Mouse (Mus musculus) bone marrow, adult 2 months (tissue): ENCODE measurements around the gene Abhd14b. TPM values are rescaled to one million over a fixed set of nuclear protein-coding genes. Genes with fewer than 3 reads are reported as not detected.
A peak's percentile ranks its signal among the peaks of the same experiment; 100 is the strongest.

ENCODE experiments used
- H3K27ac ChIP-seq: fragments of 200-500 bp; 2 replicates; pipeline ENCODE4 v1.5.1; 2012; ENCODE audit warnings: low read depth, mild to moderate bottlenecking, control low read depth, inconsistent platforms, low read length; ENCODE audit not compliant: control insufficient read depth, poor library complexity, insufficient read depth
- H3K4me1 ChIP-seq: fragments of 200-500 bp; 2 replicates; pipeline ENCODE4 v1.6.1; 2011; ENCODE audit warnings: low read length; ENCODE audit not compliant: control insufficient read depth, insufficient read depth
- H3K4me3 ChIP-seq: fragments of 200-500 bp; replicated peaks from 2 replicates; pipeline ENCODE3; 2011; ENCODE audit warnings: mild to moderate bottlenecking, low read depth, low read length, control low read depth; ENCODE audit not compliant: control insufficient read depth
- CTCF ChIP-seq: fragments of 200-500 bp; IDR thresholded peaks from 2 replicates; pipeline ENCODE4 v1.5.1; 2011; ENCODE audit warnings: low read length, control low read depth; ENCODE audit not compliant: control insufficient read depth, insufficient read depth
- POLR2A ChIP-seq: fragments of 200-500 bp; IDR thresholded peaks from 2 replicates; pipeline ENCODE4 v1.6.1; 2011; ENCODE audit warnings: low read depth, mild to moderate bottlenecking, control low read depth, low read length, borderline replicate concordance; ENCODE audit not compliant: control insufficient read depth
- WGBS: fragments of 180-500 bp; shearing (Covaris S2); methylation state at CpG from one replicate; pipeline ENCODE4 v1.1.7; 2018; 5-methylcytosine and 5-hydroxymethylcytosine counted together
- polyA plus RNA-seq: library from polyadenylated mRNA; stranded (reverse); fragments of >200 nt; gene quantifications from 2 replicates; pipeline ENCODE4 v1.2.4, GENCODE M21; 2011; ENCODE audit warnings: low replicate concordance; ENCODE audit not compliant: missing spikeins, insufficient read depth, insufficient read length

Gene Abhd14b
- polyA plus RNA-seq, 1 experiment = 6.5 TPM

DNA sequence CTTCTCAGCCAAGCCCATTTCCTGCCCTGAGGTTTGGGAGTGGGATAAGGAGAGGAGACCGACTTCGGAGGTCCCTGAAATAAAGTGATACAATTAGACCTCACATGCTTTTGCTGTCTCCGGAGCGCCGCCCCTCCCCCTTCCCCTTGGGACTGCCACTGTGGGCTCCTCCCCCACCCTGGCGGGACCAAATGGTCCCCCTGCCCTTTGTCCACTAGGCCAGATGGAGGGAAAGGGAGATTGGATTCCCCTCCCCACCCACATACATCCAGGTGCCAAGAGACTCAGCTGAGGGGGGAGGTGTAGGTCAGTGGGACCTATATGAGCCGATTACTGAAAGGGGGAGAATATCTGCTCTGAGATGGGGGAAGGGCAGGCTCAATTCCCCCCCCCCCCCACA is 5.6 kb downstream of the Abhd14b start:
- WGBS = 62% methylated on average over 7 of the region's 7 CpGs
- H3K4me3 ChIP-seq = no peak overlapping the region
- H3K27ac ChIP-seq = no peak overlapping the region
- peaks cover 3% of the 10 kb centered on the region; the same call in 1 of the 2 replicates for H3K4me1 ChIP-seq
- no peak for TF ChIP-seq CTCF
- TF ChIP-seq POLR2A = no peak

DNA sequence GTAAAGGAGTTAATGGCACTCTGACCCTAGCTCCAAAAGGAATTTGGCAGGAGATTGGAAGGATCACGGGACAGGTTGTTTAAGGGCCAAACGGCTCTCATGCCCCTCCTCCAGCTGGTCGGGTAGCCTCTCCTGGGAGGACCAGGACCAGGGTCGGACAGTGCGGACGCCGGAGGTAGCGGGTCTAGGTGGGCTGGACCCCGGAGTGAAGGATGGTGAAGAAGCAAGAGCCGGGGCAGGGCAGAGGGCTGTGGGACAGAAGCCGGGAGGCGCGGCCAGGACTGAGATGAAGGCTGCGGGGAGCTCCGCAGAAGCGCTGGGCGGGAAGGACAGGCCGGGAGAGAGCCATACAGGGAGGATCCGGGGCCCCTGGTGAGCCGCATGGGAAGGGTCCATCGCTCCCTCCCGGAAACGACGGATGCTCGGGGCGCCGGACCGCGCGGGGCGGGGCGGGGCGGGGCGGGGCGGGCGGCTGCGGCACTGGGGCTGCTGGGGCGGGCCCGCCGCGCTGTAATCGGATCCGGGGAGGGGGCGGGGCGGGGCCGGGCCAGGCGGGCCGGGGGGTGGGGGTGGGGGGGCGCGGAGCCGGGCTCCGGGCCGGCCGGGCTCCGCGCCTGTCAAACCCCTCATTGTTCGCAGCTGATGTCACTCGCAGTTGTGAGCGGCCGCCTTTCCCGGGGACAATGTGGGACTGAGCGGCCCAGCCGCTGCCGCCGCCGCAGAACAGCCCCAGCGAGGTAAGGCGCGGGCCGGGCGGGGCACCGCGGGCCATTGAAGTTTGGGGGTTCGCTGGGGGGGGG is 6.2 kb downstream of the Abhd14b start, which contains the start of gene Pcbp4:
Gene Pcbp4, plus strand, starts transcription at position 21 of the 800 bp plus-strand sequence.
- WGBS = 2% methylated on average over 41 of the region's 74 CpGs
- Histone ChIP-seq H3K27ac (no peak within 1 kb of the TSS; the same call in 1 of the 2 replicates), H3K4me3 (peak within 1 kb of the TSS; percentile 49), H3K4me1 (no peaks in the 10 kb centered on the region)
- no peak for TF ChIP-seq POLR2A
- no peak for TF ChIP-seq CTCF

DNA sequence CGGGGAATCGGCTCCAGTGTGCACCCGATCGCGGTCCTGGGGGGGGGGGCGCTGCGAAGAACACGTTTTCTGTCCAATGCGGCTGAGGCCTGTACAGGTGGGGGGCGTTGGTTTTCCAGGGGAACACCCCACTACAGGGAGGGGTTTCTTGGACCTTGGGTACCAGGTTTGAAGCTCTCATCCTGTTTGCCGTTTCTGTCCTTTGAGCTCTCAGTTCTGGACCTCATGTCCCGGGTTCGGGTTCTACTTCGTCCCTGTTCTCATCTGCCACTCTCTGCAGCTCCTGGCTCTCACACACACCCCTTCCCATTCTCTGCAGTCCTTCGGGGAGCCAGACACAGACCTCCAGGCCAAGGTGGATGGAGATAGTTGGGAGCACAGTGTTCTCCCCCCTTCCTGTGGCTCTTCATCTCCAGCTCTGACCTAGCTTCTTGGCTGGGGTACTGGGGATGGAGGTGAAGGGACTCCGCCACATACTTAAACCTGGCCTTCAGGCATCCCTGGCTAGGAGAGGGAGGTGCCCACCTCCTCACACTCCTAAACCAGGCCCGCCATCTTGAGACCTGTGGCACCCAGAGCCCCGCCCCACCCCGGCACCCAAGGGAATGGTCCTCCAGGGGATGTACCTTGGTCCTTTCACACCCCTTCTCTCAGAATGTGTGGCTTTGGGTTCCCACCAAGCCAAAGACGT is 7.0 kb downstream of the Abhd14b start:
- no peak overlapping the region for H3K27ac ChIP-seq
- H3K4me1 ChIP-seq = no peaks in the 10 kb centered on the region
- no peak for TF ChIP-seq POLR2A
- no peak for TF ChIP-seq CTCF
- 26% methylated on average over 20 of the region's 20 CpGs for WGBS
- no peak overlapping the region for H3K4me3 ChIP-seq

DNA sequence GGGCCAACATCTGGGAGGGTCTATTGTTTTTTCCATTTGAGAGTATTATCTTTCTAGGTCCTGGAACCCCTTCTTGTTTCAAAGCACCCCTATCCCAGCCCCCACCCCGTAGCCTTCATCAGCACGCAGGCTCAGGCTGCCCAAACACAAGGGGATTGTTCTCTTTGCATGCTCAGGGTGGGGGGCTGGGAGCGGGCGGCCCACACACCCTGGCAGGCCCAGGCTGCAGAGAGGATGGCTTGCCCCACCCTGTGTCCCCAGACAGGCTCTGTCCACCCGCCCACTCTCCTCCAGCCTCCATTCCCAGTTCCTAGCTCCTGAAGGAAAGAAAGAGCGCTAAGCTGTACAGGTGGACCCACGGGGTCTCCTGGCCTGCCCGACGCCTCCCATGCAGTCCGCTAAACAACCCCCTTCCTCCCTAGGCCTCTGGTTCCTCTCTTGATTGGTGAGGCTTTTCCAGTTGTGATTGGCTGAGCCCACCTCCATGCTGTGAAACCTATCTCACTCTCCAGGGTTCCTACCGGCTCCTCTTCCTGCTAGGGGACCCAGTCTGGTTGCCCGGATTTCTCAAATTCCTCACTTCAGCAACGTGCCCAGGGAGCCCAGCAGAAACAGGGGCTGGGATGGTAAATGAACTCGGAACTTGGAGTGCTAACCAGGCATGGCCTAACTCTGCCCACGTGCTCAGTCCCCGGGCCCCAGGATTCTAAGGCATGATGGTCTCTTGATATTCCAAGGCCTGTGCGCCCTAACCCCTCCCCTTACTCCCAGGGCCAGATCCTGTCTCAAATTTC is 7.8 kb downstream of the Abhd14b start:
- Histone ChIP-seq H3K4me3 (no peak overlapping the region), H3K27ac (no peak overlapping the region), H3K4me1 (no peaks in the 10 kb centered on the region)
- no peak for TF ChIP-seq CTCF
- 73% methylated on average over 17 of the region's 17 CpGs for WGBS

DNA sequence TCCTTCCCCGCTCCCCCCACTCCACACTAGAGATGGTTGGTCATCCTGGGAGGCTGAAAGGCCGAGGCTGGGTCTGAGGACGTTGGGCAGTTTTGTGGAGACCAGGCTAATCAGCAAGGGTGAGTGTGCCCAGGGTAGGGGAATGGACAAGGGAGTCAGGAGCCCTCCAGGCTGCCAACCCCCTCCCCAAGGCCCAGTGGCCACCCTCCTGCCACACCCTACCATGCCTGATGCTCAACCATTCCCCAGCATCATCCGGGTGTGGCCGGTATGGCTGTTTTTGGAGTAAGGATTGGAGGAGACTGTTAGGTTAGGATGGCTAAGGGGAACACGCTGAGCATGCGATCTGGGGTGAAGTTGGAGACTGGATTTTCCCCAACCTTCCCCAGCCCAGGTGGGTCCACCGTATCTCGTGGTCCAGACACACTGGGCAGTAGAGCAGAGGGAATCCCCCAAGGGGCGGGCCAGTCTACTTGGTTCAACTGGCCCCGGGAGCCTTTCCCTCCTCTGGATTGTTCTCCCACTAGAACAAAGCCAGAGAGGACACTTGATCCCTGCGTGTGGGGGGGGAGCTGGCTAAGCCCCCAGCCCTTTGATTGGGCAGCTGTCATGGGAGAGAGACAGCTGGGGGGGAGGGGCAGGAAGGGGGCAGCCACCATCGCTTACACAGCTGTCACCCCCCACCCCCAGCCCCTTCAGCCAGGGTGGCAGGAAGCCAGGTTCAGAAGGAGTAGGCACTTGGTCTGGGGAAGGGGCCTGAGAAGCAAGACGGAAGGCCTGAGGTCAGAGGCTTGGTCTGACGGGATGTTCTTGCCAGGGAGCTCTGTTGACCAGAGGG is 9.3 kb downstream of the Abhd14b start:
- Histone ChIP-seq H3K4me3 (no peak overlapping the region), H3K4me1 (no peaks in the 10 kb centered on the region), H3K27ac (no peak overlapping the region)
- WGBS = 81% methylated on average over 15 of the region's 15 CpGs
- TF ChIP-seq CTCF = no peak
- no peak for TF ChIP-seq POLR2A

DNA sequence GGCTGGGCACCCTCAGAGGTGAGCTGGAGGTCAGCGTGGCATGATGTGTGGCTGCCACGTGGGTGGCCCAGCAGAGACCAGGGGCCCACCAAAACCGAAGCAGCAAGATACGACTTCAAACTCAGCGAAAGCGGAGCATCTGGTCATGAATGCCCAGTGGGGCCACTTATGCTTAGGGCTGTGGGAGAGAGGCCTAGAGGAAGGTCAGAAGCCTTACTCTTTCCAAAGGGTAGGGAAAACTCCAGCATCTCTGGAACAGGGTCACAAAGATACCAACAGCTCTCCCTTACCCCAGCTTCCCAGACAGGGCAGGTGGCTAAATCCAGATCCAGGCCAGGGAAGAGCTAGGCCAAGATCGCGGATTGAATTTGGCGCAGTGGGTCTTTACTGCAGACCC is 9.9 kb downstream of the Abhd14b start:
- no peak overlapping the region for H3K4me3 ChIP-seq
- H3K27ac ChIP-seq = no peak overlapping the region
- TF ChIP-seq CTCF (no peak), POLR2A (no peak)
- no peaks in the 10 kb centered on the region for H3K4me1 ChIP-seq
- 93% methylated on average over 9 of the region's 9 CpGs for WGBS

DNA sequence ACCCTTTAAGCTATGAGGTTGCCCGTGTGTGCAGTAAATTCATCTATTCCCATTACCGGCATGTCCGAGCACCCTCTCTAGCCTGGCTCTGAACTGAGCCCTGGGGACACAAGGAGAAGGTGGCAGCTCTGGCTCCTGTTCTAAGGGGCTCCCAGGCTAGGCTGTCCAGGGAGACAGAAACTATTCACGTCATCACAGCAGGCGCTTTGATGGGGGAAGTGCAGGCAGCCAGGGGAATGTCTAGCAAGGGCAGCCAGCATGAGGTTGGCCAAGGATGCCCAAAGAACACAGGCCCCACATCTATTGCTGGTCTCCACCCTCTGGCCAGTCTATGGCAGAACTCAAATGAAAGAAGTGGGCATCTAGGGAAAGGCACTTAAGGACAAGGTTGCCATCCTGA is 10.7 kb downstream of the Abhd14b start:
- Histone ChIP-seq H3K27ac (no peak overlapping the region), H3K4me1 (no peaks in the 10 kb centered on the region), H3K4me3 (no peak overlapping the region)
- TF ChIP-seq POLR2A = no peak
- no peak for TF ChIP-seq CTCF
- whole genome bisulfite sequencing = 77% methylated on average over 5 of the region's 5 CpGs
